Mouse (Mus musculus): ENCODE measurements around the gene Stx5a. TPM values are rescaled to one million over a fixed set of nuclear protein-coding genes. Genes with fewer than 3 reads are reported as not detected.

Gene Stx5a
- polyA plus RNA-seq, 1 experiment, result 18.8 TPM

DNA sequence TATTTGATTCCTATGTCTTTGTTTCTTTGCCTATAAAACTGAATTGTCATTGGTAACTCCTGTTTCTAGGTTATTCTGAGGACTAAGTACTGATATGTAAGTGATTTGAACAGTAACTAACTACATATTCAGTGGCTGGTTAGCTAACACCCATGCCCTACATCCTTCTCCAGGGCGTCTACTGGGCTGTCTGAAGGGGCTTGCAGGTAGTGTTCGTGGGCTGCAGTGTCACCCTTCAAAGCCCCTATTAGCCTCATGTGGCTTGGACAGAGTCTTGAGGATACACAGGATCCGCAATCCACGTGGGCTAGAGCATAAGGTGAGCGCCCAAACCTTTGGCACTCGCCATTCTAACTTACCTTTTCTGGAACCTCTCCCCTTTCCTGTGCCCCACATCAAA, 1.6 kb upstream of the Stx5a start:
- Histone ChIP-seq H3K36me3 (replicated peaks; ENCODE audit: low read length) (peaks cover 60% of the 10 kb centered on the region), H3K4me3 (replicated peaks) (no peak overlapping the region), H3K4me1 (peaks cover 50% of the 10 kb centered on the region)

DNA sequence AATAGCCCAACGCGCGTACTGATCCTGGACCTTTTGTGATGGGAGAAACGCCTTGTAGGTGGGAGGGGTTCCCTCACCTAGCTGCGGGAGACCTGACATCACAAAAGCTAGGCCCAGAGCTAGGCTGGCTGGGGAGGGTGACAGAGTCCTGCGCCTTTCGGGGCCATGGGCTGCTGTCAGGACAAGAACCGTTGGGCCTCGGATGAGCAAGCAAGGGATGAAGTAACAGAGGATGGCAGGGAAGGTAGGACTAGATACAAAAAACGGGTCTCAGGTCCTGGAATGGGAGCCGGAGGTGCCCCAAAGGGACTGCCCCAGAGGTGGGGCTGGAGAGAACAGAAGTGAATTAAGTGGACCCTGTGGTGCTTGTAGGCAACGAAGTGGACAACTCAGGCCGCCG, 610 bp upstream of the Stx5a start, which contains the start of gene 1700092M07Rik:
1700092M07Rik (plus strand) TSS at position 116 of the 400 bp plus-strand sequence.
- Histone ChIP-seq H3K36me3 (replicated peaks; ENCODE audit: low read length) (peaks cover 70% of the 10 kb centered on the region), H3K4me1 (peaks cover 49% of the 10 kb centered on the region), H3K9me3 (no peaks in the 10 kb centered on the region), H3K27me3 (replicated peaks) (no peaks in the 10 kb centered on the region), H3K4me3 (replicated peaks) (peak within 1 kb of the TSS; percentile 99)
- TF ChIP-seq GATA1 (IDR thresholded peaks at IDR 0.05; ENCODE audit: borderline replicate concordance, low read length), result no peak
- TF ChIP-seq FLI1 (IDR thresholded peaks at IDR 0.05; ENCODE audit: low read length), result no peak

More for the DNA sequence above, 1.6 kb upstream of the Stx5a start:
- no peak for TF ChIP-seq GATA1 (IDR thresholded peaks at IDR 0.05; ENCODE audit: borderline replicate concordance, low read length)
- no peak for TF ChIP-seq FLI1 (IDR thresholded peaks at IDR 0.05; ENCODE audit: low read length)
- H3K27me3 ChIP-seq (replicated peaks), result no peaks in the 10 kb centered on the region
- no peaks in the 10 kb centered on the region for H3K9me3 ChIP-seq

DNA sequence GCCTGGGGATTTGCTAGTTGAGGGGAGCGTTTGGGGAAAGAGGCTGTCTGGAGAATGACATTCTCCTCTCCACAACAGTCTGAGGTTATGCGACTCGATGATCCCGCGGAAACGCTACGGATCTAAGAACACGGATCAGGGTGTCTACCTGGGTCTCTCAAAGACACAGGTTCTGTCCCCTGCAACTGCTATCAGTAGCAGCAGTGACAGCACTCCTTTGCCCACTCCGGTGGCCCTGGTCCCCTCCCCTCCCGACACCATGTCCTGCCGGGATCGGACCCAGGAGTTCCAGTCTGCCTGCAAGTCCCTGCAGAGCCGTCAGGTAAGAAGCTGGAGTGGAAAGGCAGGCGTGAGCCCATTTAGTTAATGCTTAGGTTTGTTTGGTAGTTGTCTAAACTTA, 963 bp downstream of the Stx5a start:
- H3K4me1 ChIP-seq, result peaks cover 41% of the 10 kb centered on the region
- H3K4me3 ChIP-seq (replicated peaks), result peak overlapping the region; percentile 99
- TF ChIP-seq FLI1 (IDR thresholded peaks at IDR 0.05; ENCODE audit: low read length) (no peak), GATA1 (IDR thresholded peaks at IDR 0.05; ENCODE audit: borderline replicate concordance, low read length) (no peak)
- H3K27me3 ChIP-seq (replicated peaks), result no peaks in the 10 kb centered on the region
- H3K36me3 ChIP-seq (replicated peaks; ENCODE audit: low read length), result peaks cover 82% of the 10 kb centered on the region
- no peaks in the 10 kb centered on the region for H3K9me3 ChIP-seq

DNA sequence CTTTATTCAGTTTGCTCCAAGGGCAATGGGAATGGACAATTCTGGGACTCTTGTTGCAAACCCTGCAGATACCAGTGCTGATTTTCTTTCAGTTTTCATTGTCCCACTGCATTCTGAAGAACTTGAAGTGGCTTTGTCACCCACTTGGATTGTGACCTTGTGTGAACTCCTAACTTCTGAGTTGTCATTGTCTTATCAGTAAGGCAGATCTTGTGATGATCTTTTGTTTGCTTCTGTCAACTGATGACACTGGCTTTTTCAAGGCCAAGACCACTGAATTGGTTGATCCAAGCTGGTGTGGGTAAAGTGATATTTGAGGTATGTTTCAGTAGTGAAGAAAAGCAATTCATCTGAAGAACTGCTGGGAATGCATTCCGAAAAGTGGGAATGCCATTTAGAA, 4.2 kb downstream of the Stx5a start:
- Histone ChIP-seq H3K9me3 (no peaks in the 10 kb centered on the region), H3K4me3 (replicated peaks) (no peak overlapping the region), H3K36me3 (replicated peaks; ENCODE audit: low read length) (peaks cover 82% of the 10 kb centered on the region), H3K4me1 (peaks cover 30% of the 10 kb centered on the region), H3K27me3 (replicated peaks) (no peaks in the 10 kb centered on the region)
- TF ChIP-seq GATA1 (IDR thresholded peaks at IDR 0.05; ENCODE audit: borderline replicate concordance, low read length) (peak; percentile 36; the same call in 1 of the 3 replicates), FLI1 (IDR thresholded peaks at IDR 0.05; ENCODE audit: low read length) (no peak)

DNA sequence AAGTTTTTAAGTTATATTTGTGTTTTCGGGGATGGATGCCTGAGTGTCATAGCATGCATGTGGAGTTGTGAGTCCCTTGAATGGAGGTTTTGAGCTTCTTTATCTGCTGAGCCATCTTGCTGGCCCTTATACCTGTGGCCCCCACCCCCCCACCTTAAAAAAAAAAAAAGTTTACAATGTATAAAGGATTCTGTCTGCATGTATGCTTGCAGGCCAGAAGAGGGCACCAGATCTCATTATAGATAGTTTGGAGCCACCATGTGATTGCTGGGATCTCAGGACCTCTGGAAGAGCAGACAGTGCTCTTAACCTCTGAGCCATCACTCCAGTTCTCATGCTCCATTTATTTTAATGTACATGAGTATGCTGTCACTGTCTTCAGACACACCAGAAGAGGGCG, 6.2 kb downstream of the Stx5a start:
- no peaks in the 10 kb centered on the region for H3K9me3 ChIP-seq
- no peak for TF ChIP-seq FLI1 (IDR thresholded peaks at IDR 0.05; ENCODE audit: low read length)
- no peak for TF ChIP-seq GATA1 (IDR thresholded peaks at IDR 0.05; ENCODE audit: borderline replicate concordance, low read length)

DNA sequence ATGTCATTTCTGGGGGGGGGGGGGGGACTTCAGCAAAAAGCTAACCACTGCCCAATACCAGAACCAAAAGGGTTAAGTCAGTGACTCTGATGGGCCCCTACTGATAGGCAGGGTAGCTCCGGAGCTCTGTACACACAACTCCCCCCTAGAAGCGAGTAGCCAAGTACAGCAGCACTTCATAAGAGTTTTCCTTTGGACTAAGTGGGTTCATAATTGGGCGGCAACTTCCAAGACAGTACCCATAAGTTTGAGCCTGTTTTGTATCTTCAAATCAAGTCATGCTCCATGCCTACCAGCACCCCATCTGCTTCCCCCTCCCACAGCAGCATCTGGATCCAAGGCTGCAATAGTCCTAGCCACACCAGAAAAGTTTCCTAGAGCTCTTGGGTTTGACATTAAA, 14.4 kb downstream of the Stx5a start:
- Histone ChIP-seq H3K4me1 (peaks cover 31% of the 10 kb centered on the region), H3K36me3 (replicated peaks; ENCODE audit: low read length) (peaks cover 55% of the 10 kb centered on the region), H3K4me3 (replicated peaks) (peak overlapping the region; percentile 98), H3K9me3 (no peaks in the 10 kb centered on the region), H3K27me3 (replicated peaks) (no peaks in the 10 kb centered on the region)
- TF ChIP-seq FLI1 (IDR thresholded peaks at IDR 0.05; ENCODE audit: low read length), result no peak
- TF ChIP-seq GATA1 (IDR thresholded peaks at IDR 0.05; ENCODE audit: borderline replicate concordance, low read length), result no peak

More for the DNA sequence above, 6.2 kb downstream of the Stx5a start:
- no peaks in the 10 kb centered on the region for H3K27me3 ChIP-seq (replicated peaks)
- H3K36me3 ChIP-seq (replicated peaks; ENCODE audit: low read length), result peaks cover 95% of the 10 kb centered on the region
- no peak overlapping the region for H3K4me3 ChIP-seq (replicated peaks)
- H3K4me1 ChIP-seq, result peaks cover 20% of the 10 kb centered on the region

DNA sequence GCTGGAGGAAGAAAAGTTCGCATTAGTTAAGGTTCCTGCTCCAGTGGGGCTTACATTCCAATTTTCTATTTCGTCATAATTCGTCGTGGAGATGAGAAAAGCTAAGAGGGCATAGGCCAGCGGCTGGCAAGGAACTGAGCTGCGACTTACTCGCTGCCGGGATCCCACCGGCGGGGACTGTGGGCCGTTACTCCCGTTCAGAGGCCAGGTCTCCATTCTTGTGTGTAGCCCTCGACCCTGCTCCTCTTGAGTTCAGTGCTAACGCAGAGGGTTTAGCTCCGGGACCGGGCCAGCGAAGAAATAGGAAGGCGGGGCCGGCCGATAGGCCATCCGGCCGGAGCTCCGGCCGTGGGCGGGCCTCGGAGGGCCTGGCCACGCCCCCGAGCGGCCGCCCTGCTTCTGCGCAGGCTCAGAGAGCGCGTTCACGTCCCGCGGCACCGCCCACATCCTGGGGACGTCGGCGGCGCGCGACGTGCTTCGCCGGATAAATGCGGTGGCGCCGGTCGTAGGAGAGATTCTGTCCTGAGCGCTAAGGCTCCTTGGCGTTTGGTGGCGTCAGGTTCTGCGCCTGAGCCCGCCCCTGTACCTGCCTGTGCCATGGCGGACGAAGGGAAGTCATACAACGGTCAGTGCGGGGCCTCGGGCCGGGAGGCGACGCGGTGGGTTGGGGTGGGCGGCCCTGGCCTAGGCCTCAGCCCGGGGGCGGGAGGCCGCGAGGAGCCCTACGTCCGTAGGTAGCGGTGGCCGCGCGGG, 15.6 kb downstream of the Stx5a start, which contains the start of gene Nxf1:
Nxf1 (plus strand) TSS at position 439 of the 753 bp plus-strand sequence.
- Histone ChIP-seq H3K4me3 (replicated peaks) (peak within 1 kb of the TSS; percentile 98), H3K27me3 (replicated peaks) (no peaks in the 10 kb centered on the region), H3K9me3 (no peaks in the 10 kb centered on the region), H3K36me3 (replicated peaks; ENCODE audit: low read length) (peaks cover 54% of the 10 kb centered on the region), H3K4me1 (peaks cover 38% of the 10 kb centered on the region)
- TF ChIP-seq GATA1 (IDR thresholded peaks at IDR 0.05; ENCODE audit: borderline replicate concordance, low read length) (no peak), FLI1 (IDR thresholded peaks at IDR 0.05; ENCODE audit: low read length) (no peak)

DNA sequence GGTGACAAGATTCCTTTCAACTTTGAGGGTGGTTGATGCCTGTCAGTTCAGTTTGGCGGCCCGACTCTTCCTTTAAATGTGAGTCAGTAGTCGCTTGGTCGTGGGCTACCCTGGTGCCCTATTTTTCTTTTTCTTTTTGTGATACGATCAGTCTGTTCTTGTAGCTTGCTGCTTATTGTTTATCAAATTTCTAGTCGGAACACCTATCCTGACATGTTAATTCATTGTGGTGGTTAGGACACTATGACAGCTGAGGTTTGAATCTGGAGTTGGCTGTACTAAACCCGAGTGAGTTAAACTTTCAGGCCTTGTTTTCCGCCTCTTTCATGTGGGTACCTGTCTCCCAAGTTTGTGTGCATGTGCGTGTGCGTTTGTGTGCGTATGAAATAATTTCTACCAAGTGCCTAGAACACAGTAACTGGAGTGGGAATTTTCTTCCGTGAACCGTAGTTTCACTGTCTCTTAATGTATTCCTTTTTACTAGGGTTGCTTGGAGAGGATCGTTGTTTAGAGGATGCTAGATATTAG, 16.3 kb downstream of the Stx5a start:
- no peaks in the 10 kb centered on the region for H3K27me3 ChIP-seq (replicated peaks)
- no peak for TF ChIP-seq FLI1 (IDR thresholded peaks at IDR 0.05; ENCODE audit: low read length)
- TF ChIP-seq GATA1 (IDR thresholded peaks at IDR 0.05; ENCODE audit: borderline replicate concordance, low read length), result no peak
- peaks cover 54% of the 10 kb centered on the region for H3K36me3 ChIP-seq (replicated peaks; ENCODE audit: low read length)
- H3K9me3 ChIP-seq, result no peaks in the 10 kb centered on the region
- H3K4me3 ChIP-seq (replicated peaks), result peak overlapping the region; percentile 98
- peaks cover 38% of the 10 kb centered on the region for H3K4me1 ChIP-seq

DNA sequence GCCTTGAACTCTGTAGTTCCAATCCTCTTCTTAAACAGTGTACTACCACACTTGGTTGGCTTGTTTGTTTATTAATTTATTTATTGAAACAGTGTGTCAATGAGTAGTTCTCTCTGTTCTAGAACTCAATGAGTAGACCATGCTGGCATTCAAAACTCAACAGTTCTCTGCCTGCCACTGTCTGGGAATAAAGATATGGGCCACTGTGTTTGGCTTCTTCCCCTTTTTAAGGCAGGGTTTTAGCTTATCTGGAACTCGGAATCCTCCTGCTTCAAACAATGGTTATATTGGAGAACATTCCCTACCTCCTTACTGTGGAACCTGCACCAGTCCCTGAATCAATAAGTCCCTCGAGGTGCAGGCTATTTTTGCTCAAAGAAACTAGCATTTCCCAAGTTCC, 17.7 kb downstream of the Stx5a start:
- peaks cover 38% of the 10 kb centered on the region for H3K4me1 ChIP-seq
- no peaks in the 10 kb centered on the region for H3K9me3 ChIP-seq
- peak overlapping the region; percentile 74 for H3K4me3 ChIP-seq (replicated peaks)
- H3K36me3 ChIP-seq (replicated peaks; ENCODE audit: low read length), result peaks cover 54% of the 10 kb centered on the region
- no peaks in the 10 kb centered on the region for H3K27me3 ChIP-seq (replicated peaks)
- TF ChIP-seq FLI1 (IDR thresholded peaks at IDR 0.05; ENCODE audit: low read length), result no peak
- TF ChIP-seq GATA1 (IDR thresholded peaks at IDR 0.05; ENCODE audit: borderline replicate concordance, low read length), result no peak

DNA sequence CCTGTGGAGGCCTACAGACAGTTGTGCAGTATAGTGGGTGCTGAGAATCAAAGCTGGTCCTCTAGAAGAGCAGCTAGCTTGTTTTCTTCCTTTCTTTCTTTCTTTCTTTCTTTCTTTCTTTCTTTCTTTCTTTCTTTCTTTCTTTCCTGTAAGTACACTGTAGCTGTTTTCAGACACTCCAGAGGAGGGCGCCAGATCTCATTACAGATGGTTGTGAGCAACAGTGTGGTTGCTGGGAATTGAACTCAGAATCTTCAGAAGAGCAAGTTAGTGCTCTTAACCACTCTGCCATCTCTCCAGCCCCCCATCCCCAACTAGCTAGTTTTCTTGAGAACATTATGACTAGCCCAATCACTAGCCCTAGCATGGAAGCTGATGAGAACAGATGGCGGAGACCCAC, 19.5 kb downstream of the Stx5a start:
- Histone ChIP-seq H3K9me3 (peaks cover 14% of the 10 kb centered on the region), H3K36me3 (replicated peaks; ENCODE audit: low read length) (peaks cover 54% of the 10 kb centered on the region), H3K27me3 (replicated peaks) (no peaks in the 10 kb centered on the region), H3K4me1 (peaks cover 26% of the 10 kb centered on the region), H3K4me3 (replicated peaks) (no peak overlapping the region)
- TF ChIP-seq GATA1 (IDR thresholded peaks at IDR 0.05; ENCODE audit: borderline replicate concordance, low read length) (no peak), FLI1 (IDR thresholded peaks at IDR 0.05; ENCODE audit: low read length) (no peak)
